Mouse (Mus musculus) erythroblast, embryonic 14.5 days (primary cell): ENCODE measurements at regions not wholly inside any gene's neighbourhood (a gene's known extent, or its start where the extent isn't known, plus 50 kb on each side); places are given as distances from the start of the nearest gene placed in this dataset.

ENCODE experiments used
- H3K27me3 ChIP-seq: 2 replicates; pipeline ENCODE4 v1.6.1; 2012; ENCODE audit warnings: inconsistent platforms; ENCODE audit not compliant: control insufficient read depth
- H3K36me3 ChIP-seq: 2 replicates; pipeline ENCODE4 v1.6.1; 2012; ENCODE audit warnings: mild to moderate bottlenecking, inconsistent platforms; ENCODE audit not compliant: control insufficient read depth
- H3K4me1 ChIP-seq: 2 replicates; pipeline ENCODE4 v1.6.1; 2012; ENCODE audit warnings: inconsistent platforms; ENCODE audit not compliant: control insufficient read depth
- H3K4me3 ChIP-seq: replicated peaks from 2 replicates; pipeline ENCODE3; 2012; ENCODE audit warnings: moderate library complexity, mild to moderate bottlenecking, inconsistent platforms
- H3K9me3 ChIP-seq: 2 replicates; pipeline ENCODE4 v1.6.1; 2012; ENCODE audit warnings: low read length, inconsistent platforms, mixed read lengths; ENCODE audit not compliant: control insufficient read depth
- GATA1 ChIP-seq: IDR thresholded peaks from 2 replicates; pipeline ENCODE4 v1.6.1; 2012; ENCODE audit warnings: low read length, inconsistent platforms, mixed read lengths
- TAL1 ChIP-seq: IDR thresholded peaks from 3 replicates; pipeline ENCODE4 v1.6.1; 2012; ENCODE audit warnings: low read length, inconsistent platforms, mixed read lengths

- no peak overlapping the region for H3K4me3 ChIP-seq
- TF ChIP-seq GATA1 (no peak), TAL1 (no peak)
- H3K4me1 ChIP-seq = peaks cover 32% of the 10 kb centered on the region
- no peaks in the 10 kb centered on the region for H3K9me3 ChIP-seq
- H3K36me3 ChIP-seq = no peaks in the 10 kb centered on the region
- no peaks in the 10 kb centered on the region for H3K27me3 ChIP-seq
Measured at GRCm38 (mm10) chr4:95191654-95192406, 139.8 kb upstream of the Jun start.

- no peaks in the 10 kb centered on the region for H3K27me3 ChIP-seq
- H3K4me3 ChIP-seq = no peak overlapping the region
- H3K36me3 ChIP-seq = no peaks in the 10 kb centered on the region
- H3K9me3 ChIP-seq = no peaks in the 10 kb centered on the region
- no peak for TF ChIP-seq TAL1
- TF ChIP-seq GATA1 = no peak
- peaks cover 35% of the 10 kb centered on the region for H3K4me1 ChIP-seq
Measured at GRCm38 (mm10) chr4:95192562-95192961, 140.5 kb upstream of the Jun start.

GRCm38 (mm10) chr4:95193028-95193427, 141.0 kb upstream of the Jun start:
- no peaks in the 10 kb centered on the region for H3K27me3 ChIP-seq
- H3K4me1 ChIP-seq = peaks cover 33% of the 10 kb centered on the region
- H3K4me3 ChIP-seq = no peak overlapping the region

GRCm38 (mm10) chr4:95193473-95193872, 141.5 kb upstream of the Jun start:
- peaks cover 32% of the 10 kb centered on the region for H3K4me1 ChIP-seq
- H3K9me3 ChIP-seq = no peaks in the 10 kb centered on the region
- H3K4me3 ChIP-seq = no peak overlapping the region
- no peaks in the 10 kb centered on the region for H3K36me3 ChIP-seq
- no peaks in the 10 kb centered on the region for H3K27me3 ChIP-seq
- TF ChIP-seq GATA1 = no peak
- no peak for TF ChIP-seq TAL1

More at GRCm38 (mm10) chr4:95193028-95193427, 141.0 kb upstream of the Jun start:
- no peak for TF ChIP-seq GATA1
- TF ChIP-seq TAL1 = no peak
- no peaks in the 10 kb centered on the region for H3K9me3 ChIP-seq
- H3K36me3 ChIP-seq = no peaks in the 10 kb centered on the region

GRCm38 (mm10) chr4:95194621-95195455, 142.8 kb upstream of the Jun start:
- no peak overlapping the region for H3K4me3 ChIP-seq

GRCm38 (mm10) chr4:95196106-95196505, 144.1 kb upstream of the Jun start:
- Histone ChIP-seq H3K36me3 (no peaks in the 10 kb centered on the region), H3K9me3 (no peaks in the 10 kb centered on the region), H3K27me3 (no peaks in the 10 kb centered on the region), H3K4me3 (no peak overlapping the region), H3K4me1 (peaks cover 32% of the 10 kb centered on the region)
- TF ChIP-seq TAL1 (no peak), GATA1 (no peak)

More at GRCm38 (mm10) chr4:95194621-95195455, 142.8 kb upstream of the Jun start:
- Histone ChIP-seq H3K36me3 (no peaks in the 10 kb centered on the region), H3K9me3 (no peaks in the 10 kb centered on the region), H3K4me1 (peaks cover 32% of the 10 kb centered on the region), H3K27me3 (no peaks in the 10 kb centered on the region)
- TF ChIP-seq GATA1 (no peak), TAL1 (no peak)

- TF ChIP-seq TAL1 (no peak), GATA1 (no peak)
- Histone ChIP-seq H3K4me3 (no peak overlapping the region), H3K27me3 (no peaks in the 10 kb centered on the region), H3K4me1 (peaks cover 31% of the 10 kb centered on the region), H3K9me3 (no peaks in the 10 kb centered on the region), H3K36me3 (no peaks in the 10 kb centered on the region)
Measured at GRCm38 (mm10) chr4:95197077-95197711, 145.2 kb upstream of the Jun start.

- H3K27me3 ChIP-seq = no peaks in the 10 kb centered on the region
- H3K4me1 ChIP-seq = peaks cover 14% of the 10 kb centered on the region
- H3K4me3 ChIP-seq = no peak overlapping the region
- H3K9me3 ChIP-seq = no peaks in the 10 kb centered on the region
- no peak for TF ChIP-seq TAL1
- no peak for TF ChIP-seq GATA1
- no peaks in the 10 kb centered on the region for H3K36me3 ChIP-seq
Measured at GRCm38 (mm10) chr4:95199394-95199793, 147.4 kb upstream of the Jun start.

GRCm38 (mm10) chr4:95200130-95200529, 148.1 kb upstream of the Jun start:
- no peak for TF ChIP-seq GATA1
- TF ChIP-seq TAL1 = no peak
- Histone ChIP-seq H3K4me3 (no peak overlapping the region), H3K36me3 (no peaks in the 10 kb centered on the region), H3K27me3 (no peaks in the 10 kb centered on the region), H3K4me1 (peaks cover 9% of the 10 kb centered on the region), H3K9me3 (no peaks in the 10 kb centered on the region)
